Comparison of ENCODE assay signal across 2 mouse cellular contexts in genomic region chr9:108395427-108395826, GRCm38 (mm10).
TF ChIP-seq lines count a peak whose summit lies in the region.

No protein-coding gene starts in this region.

TF ChIP-seq in CH12.LX, 34 proteins besides CTCF, POLR2A, EP300 and RAD21:
- no peak for TF ChIP-seq TCF12 (IDR thresholded peaks at IDR 0.05; ENCODE audit: low read depth, low read length)
- TF ChIP-seq ZNF384 (IDR thresholded peaks at IDR 0.05; ENCODE audit: low read depth, low read length) = peak; percentile 65

TF ChIP-seq in MEL, 35 proteins besides CTCF, POLR2A, EP300 and RAD21:
- TF ChIP-seq CHD1 (IDR thresholded peaks at IDR 0.05; ENCODE audit: low read depth, low read length) (no peak), ZNF384 (IDR thresholded peaks at IDR 0.05; ENCODE audit: low read depth, low read length) (peak; percentile 89)
